Mouse (Mus musculus) spleen, postnatal 4 days (tissue): ENCODE measurements around the gene Cdc42bpb.

Experiments
- DNase-seq, 2 experiments: peaks; one replicate each; pipeline ENCODE4 v3.0.0; 2022; ENCODE audit warnings: low spot score in 2 of 2

Gene Cdc42bpb

GRCm38 (mm10) chr12:111293025-111293424 lies 84.5 kb downstream of the Cdc42bpb start:
- no peak for DNase-seq

GRCm38 (mm10) chr12:111284532-111284931 lies 93.0 kb downstream of the Cdc42bpb start:
- DNase-seq = no peak

DNA sequence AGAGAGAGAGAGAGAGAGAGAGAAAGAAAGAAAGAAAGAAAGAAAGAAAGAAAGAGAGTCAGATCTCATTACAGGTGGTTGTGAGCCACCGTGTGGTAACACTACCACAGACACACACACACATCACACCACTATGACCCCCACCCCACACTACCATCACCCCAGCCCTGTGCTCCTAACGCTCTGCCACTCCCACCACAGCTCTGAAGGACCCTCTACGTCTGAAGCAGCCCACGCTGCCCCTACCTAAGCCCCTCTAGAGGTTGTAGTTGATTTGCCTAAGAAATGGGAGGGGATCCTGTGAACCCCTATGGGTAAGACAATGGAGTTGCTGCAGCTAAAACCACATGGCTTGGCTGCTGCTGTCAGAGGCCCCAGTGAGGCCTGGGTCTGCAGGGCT lies 93.9 kb downstream of the Cdc42bpb start:
- no peak for DNase-seq

GRCm38 (mm10) chr12:111276371-111276770 lies 101.1 kb downstream of the Cdc42bpb start:
- DNase-seq = no peak

GRCm38 (mm10) chr12:111275150-111275841 lies 102.2 kb downstream of the Cdc42bpb start:
- DNase-seq = no peak

DNA sequence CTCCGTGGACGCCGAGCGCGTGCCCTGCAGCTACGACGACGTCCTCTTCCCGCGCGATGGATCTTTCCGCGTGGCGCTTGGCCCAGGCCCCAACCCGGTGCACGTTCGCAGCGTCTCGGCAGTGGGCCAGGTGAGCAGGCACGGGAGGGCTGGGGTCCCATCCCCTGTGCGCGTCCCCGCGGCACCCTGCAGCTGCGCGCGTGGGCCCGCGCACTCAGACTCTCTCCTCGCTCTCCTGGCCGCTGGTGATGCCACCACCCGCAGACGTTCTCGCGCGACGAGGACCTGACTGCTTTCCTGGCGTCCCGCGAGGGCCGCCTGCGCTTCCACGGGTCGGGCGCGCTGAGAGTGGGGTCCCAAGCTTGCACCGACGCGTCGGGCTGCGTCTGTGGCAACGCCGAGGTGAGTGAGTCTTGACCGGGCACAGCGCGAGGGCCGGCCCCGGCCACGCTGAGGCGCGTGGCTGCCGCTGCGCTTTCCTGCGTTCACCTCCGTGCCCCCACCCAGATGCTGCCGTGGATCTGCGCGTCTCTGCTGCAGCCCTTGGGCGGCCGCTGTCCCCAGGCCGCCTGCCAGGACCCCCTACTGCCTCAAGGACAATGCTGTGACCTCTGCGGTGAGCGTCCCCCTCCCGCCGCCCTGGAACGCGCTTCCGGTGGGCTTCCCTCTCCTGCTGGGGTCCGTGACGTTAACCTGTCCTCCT lies 102.9 kb downstream of the Cdc42bpb start:
- no peak for DNase-seq

DNA sequence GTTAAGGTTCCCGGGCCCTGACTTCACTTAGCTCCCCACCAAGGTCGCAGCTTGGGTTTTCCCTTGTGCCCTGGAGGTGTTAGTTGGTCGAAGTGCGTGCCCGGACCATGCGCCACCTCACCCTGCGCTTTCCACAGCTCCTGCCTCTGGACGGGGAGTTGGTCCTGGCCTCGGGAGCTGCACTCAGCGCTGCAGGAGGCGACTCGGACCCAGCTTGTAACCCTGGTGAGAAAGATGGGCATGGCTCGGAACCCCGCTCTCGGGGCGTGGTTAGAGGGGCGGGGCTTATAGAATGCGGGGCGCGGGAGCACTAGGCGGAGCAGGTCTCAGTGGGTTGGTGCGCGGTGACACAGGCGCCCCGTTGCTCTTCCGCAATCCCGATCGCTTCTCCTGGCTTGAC lies 103.5 kb downstream of the Cdc42bpb start:
- no peak for DNase-seq

GRCm38 (mm10) chr12:111272420-111272819 lies 105.1 kb downstream of the Cdc42bpb start:
- peak; percentile 68 to 90 for DNase-seq

- DNase-seq = no peak
Observed at GRCm38 (mm10) chr12:111271966-111272365, 105.6 kb downstream of the Cdc42bpb start.

DNA sequence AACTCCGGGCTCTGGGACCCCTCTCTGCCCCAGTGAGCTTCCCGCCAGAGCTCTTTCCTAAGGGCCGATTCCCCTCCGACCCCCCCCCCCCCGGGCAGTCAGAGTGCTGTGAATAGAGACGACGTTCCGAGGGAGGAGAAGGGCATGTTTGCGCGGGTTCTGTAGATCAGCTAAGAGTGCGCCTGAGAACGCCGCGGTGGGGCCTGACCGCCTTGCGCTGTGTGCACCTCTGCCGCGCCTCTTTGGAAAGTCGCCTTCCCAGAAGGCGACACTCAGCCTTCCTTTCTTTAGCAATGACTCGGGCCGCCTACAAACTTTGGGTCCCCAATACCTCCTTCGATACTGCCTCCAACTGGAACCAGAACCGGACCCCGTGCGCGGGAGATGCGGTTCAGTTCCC lies 106.1 kb downstream of the Cdc42bpb start:
- no peak for DNase-seq

GRCm38 (mm10) chr12:111270629-111271277 lies 106.8 kb downstream of the Cdc42bpb start, which contains the start of gene Amn:
TSS of gene Amn (plus strand) at chr12:111271095.
- DNase-seq = no peak

GRCm38 (mm10) chr12:111267673-111268325 lies 109.7 kb downstream of the Cdc42bpb start:
- no peak for DNase-seq

DNA sequence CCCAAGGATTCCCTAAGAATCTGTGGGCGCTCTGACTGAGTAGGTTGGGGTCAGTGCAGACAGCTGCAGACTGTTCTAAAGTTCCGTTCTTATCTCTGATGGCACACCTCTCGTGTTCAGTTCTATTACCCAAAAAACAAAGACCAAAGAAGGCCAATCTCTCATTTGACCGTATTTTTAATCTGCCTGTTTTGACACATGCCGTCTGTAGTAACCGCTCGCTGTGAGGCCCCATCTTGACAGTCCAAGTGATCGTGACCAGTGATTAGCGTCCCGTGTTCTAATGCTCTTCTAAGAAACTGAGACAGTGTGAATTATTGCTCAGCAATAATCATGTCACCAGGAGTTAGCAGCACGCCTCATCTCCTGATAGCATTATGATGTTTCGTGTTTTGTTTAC lies 110.9 kb downstream of the Cdc42bpb start:
- no peak for DNase-seq

DNA sequence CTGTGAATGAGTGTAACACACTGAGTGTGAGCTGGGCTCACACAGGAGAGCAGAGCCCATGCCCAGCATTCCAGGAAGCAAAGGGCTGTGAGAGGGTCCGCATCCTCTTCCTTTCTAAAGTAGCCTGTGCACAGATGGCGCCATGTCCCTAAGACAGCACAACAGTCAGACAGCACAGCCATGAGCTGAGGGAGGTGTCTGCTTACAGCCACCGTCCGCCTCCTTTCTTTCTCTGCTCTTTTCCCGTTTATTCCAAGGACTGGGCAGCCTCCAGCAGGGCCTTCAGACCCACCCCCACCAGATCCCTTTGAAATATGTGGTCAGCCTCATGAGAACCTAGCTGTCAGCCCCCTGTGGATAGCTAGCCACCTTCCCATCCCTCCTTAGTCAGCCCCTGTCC lies 112.3 kb downstream of the Cdc42bpb start:
- DNase-seq = no peak

- DNase-seq = no peak
Observed at GRCm38 (mm10) chr12:111263650-111264049, 113.9 kb downstream of the Cdc42bpb start.

GRCm38 (mm10) chr12:111251227-111251626 lies 126.3 kb downstream of the Cdc42bpb start:
- no peak for DNase-seq

- DNase-seq = no peak
Observed at GRCm38 (mm10) chr12:111250116-111250515, 127.4 kb downstream of the Cdc42bpb start.

DNA sequence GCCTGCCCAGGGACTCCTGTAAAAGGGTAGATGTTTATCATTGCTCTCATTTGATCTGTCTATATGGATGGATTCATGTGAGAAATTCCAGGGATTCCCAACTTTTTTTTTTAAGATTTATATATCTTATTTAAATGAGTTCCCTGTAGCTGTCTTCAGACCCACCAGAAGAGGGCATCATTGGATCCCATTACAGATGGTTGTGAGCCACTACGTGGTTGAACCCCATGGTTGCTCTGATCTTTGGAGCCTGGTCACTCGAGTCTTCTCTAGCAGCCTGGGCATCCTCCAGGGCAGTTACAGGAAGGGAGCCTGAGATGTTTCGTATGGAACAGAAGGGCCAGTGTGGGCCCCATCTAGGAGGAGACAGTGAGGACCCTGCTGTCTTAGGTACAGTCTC lies 128.4 kb downstream of the Cdc42bpb start:
- no peak for DNase-seq

DNA sequence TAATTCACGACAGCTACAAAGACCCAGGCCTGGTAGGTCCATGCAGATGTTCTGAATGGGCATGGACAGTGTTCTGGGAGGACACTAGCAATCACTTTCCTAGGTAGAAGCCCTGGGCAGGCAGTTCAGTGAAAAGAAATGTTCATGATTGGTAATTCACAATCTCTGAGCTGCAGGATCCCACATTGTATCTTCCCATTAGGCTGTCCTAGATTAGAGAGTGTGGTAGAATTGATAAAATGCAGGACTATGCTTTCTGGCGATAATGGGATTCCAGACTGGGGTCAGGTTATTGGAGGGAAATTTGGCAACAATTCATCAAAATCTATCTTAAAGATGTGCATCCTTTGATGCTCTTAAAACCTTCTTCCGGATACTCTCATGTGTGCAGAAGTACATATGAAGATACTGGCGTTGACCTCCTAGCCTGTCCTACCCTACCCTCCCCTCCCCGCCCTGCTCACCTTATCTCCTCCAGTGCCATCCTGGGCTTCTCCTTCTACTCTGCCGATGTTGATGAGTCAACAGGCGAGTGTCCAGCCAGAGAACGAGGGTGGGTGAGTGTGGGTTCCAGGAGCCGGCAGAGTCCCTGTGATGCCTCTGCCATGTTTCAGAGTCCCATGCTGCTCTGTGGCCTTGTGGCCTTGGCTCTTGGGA lies 130.6 kb downstream of the Cdc42bpb start:
- DNase-seq = no peak

GRCm38 (mm10) chr12:111245070-111245469 lies 132.4 kb downstream of the Cdc42bpb start:
- DNase-seq = no peak

GRCm38 (mm10) chr12:111243733-111244132 lies 133.8 kb downstream of the Cdc42bpb start:
- DNase-seq = no peak
